Mouse (Mus musculus): Measurements from ENCODE around the gene Avil.

Gene Avil

DNA sequence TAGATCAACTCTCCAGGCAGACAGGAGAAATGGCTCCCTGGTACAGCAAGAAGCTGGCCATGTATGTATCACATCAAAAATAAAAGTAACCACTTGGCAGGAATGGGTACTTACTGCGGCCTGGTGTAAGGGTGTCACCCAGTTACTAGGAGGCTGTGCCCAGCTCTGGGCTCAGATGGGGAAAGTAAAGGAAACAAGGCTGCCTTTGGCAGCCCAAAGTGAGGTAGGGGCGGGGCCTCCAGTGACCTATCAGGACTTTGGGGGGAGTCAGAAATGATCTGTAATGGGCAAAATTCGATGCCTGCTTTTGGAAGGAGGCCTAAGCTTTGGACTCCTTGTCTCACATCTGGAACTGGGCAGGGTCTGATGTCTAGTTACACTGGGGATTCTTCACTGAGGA is 18.8 kb upstream of the Avil start:
- in situ Hi-C loops (cut with MboI): no loop called here

DNA sequence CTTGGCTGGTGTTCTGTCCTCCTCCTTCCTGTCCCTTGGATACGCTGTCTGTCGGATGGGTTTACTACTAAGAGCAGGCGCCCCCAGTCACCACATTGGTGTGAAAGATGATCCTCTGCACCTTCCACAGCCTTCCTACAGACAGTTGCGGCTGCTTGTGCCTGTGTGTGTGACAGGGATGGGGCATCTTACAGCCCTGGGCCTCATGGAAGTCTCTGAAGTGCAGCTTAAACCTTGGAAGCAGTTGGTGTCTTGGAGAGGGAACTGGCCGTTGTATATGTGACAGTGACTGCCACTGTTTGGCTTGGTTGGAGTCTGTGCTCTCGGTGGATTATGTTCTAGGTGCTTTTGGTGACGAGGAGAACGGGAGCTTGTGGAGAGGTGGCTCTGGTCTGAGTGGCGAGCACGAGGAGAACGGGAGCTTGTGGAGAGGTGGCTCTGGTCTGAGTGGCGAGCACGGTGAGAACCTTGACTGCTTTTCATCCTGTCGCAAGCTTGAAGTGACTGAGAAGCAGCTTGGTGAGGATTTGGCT is 17.2 kb upstream of the Avil start:
- in situ Hi-C loops (cut with MboI): no loop called here

DNA sequence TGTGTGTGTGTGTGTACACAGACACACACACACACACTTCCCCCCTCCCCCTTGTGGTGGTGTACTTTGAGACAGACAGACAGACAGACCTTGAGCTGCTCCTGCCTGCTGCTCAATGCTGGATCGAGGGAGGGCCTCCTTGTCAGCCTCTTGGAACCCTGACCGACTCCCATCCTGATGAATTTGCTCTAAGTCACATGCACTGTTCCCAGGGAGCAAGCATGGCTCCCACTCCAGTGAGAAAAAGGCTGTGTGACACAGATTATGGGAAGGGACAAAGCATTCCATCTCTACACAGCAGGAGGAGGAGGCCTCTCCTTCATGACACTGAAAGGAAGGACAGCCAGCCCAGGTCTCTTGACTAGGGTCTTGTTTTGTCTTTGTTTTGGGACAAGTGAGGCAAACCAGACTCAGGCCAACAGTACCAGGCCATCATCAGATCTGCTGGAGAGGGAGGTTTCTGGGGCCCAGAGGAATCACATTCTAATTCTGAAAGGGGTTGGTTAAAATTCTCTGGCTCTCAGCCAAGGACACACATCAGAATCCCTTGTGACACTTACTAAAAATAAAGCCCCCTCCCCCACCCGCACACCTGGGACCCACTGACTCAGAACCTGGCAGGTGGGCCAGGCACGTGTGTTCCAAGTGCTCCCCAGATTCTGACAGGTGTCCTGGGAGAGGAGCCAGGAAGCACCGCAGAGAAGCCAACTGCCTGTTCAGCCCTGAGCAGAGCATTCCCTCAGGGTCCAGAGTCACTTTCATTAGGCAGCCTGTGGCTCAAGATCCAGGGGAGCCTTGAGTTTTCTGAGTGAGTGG is 16.1 kb upstream of the Avil start:
- in situ Hi-C loops (cut with MboI): no loop called here

DNA sequence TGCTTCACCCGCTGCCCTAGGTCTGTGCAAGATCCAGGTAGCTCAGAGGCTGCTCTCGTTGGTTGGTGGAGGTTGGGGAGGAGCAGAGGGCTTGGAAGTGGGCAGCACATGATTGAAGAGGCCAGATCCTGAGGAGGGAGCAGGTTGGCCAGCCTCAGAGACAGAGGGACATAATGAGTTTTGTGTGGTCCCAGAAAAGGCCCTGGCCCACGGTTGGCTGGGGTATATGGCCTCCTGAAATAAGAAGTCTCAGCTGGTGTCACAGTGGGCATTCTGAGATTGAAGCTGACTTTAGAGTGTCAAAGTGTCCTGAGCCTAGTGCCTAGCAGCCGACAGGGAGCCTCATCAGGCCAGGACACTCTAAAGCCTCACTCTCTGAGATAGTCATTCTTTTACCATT is 15.4 kb upstream of the Avil start:
- in situ Hi-C loops (cut with MboI): no loop called here

DNA sequence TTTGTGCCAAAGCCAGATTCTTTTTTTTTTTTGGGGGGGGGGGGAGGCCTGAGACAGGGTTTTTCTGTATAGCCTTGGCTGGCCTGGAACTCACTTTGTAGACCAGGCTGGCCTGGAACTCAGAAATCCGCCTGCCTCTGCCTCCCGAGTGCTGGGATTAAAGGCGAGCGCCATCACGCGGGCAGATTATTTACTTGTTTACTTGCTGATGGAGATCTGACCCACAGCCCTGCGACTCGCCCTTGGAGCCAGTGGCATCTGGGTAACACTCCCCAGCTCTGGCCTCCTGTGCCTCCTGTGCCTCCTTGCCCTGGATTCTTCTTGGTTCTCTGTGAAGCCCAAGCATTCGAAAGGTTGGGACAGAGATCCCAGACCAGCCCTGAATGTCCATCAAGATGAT is 14.9 kb upstream of the Avil start:
- in situ Hi-C loops (cut with MboI): no loop called here

DNA sequence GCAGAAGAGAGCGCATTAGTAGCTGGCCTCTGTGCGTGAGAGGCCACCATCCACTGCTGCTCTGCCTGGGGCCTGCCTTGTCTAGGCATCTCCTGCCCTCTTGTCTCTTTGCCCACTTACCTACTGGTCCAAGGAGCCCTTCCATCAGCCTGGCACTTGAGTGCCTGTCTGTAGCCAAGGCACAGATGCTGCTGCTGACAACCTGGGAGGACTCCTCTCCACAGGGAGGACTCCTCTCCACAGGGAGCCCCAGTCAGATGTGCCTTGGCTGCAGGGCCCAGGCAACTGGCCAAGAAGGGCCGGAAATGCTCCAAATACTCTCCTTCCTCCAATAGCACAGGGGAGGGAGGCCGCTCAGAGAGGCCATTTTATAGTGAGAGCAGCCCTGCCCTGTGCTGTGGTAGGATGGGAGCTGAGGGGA is 14.0 kb upstream of the Avil start:
- in situ Hi-C loops (cut with MboI): no loop called here

DNA sequence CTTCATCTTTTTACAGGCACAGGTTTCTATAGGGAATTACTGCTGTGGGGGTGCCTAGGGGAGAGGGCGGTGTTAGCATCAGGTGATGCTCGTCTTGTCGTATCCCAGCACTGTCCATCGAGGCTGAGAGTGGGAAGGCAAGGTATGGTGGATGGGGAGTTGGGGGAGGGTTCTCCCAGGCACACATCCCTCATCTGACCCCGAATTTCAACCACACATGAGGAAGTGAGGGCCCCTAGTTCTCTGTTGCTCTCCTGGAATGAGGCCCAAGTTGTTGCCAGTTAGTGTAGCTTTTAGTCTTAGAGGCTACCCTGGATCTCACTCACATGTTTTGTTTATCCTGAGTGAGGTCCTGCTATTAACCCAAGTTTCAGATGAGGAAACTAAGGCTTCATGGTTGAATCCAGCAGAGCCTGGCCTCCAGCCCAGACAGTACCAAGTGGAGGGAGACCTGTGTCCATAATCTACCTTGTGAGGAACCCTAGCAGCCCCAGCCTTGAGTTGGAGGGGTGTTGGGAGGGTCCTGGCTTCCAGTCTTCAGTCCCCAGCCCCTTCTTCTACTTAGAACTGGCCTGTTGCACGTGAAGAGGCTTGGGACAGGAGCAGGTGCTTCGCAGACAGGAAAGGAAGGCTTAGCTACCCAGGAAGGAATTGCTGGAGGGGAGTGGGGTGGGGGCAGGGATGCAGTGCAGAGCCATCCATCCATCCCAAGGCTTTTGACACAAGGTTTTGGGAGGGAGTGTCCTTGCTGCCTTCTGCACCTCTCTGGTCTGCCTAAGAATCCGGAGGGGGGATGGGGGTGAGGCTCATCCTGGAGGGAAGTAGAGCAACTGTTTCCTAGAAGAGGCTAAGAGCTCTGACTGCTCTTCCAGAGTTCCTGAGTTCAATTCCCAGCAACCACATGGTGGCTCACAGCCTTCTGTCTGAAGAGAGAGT is 13.1 kb upstream of the Avil start:
- in situ Hi-C loops (cut with MboI): no loop called here

DNA sequence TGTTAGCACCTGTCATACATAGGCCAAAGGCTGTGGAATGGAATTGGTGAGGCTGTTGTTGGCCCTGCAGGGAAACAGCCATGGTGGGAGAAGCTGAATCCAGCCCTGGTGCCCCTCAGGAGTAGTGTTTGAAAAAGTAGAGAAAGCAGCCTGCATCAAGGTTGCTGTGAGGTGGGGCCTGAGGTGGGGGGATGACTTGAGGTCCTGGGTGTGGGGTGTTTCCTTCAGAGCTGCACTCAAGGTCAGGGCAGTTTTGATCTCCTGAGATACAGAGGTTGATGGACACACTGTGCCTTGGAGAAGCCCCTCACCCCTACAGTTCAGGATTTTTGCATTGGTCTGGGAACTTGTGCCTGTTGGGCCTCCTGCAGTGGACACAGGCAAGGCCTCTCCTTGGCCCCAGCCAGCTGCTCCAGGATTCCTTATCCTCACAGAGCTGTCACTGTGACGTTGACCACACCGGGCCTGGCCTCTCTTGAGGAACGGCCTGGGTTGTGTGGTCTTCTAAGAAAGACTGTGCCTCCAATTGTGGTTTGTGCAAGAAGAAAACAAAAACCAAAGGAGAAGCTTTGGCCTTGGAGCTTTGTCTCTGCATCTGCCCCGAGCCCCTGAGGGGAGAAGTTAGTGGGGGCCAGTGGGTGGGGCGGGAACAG is 11.9 kb upstream of the Avil start:
- in situ Hi-C loops (cut with MboI): no loop called here

DNA sequence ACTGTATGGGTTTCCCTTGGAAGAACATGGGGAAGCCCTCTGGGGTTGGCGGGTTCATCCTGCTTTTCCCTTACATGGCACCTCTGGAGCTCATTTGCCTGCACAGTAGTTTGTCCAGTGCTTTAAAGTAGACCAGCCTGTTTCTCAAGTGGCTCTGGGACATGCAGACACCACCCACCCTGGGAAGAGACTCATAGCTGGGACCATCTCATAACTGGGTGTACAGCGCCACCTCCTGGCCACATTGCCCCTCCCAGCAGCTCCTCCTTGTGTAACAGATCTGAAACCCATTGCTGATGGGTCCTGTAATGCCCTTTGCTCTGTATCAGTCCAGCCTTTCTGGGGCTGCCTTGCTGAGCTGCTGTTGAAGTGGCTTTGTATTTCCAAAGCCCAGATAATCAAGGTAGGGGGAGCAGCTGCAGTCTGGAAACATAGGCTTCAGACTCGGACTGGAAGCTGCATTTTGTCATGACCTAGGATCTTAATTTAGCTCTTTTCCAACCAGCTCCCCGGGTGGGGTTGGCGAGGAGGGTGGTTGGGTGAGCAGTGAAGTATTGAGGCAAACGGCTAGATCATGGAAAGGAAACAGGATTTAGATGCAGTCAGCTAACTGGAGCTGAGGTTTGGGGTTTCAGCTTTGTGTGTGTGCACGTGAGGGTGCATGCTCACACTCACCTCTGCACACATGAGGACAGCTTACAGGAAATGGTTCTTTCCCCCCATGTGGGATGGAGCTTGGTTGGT is 10.0 kb upstream of the Avil start:
- in situ Hi-C loops (cut with MboI): loop anchor here (5.0 kb wide), 1 partner anchor 73 kb away; no protein-coding TSS in a partner anchor

DNA sequence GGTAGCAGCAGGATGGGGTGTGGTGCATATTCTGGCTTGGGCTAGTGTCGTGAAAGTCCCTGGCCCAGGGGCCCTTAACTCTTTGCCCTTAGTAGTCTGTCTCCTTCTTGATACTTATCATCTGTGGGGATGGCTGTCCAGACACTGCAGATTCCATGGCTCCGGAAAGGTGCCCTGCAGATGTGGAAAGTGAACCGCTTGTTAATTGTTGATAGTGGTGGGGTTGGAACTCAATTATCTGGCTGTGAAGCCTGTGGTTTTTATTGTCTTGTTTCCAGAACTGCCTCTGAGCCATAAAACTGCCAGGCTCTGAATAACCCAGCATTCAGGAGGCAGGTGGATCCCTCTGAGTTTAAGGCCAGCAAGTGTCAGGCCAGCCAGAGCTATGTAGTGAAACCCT is 8.8 kb upstream of the Avil start:
- in situ Hi-C loops (cut with MboI): loop anchor here (5.0 kb wide), 1 partner anchor 74 kb away; no protein-coding TSS in a partner anchor

DNA sequence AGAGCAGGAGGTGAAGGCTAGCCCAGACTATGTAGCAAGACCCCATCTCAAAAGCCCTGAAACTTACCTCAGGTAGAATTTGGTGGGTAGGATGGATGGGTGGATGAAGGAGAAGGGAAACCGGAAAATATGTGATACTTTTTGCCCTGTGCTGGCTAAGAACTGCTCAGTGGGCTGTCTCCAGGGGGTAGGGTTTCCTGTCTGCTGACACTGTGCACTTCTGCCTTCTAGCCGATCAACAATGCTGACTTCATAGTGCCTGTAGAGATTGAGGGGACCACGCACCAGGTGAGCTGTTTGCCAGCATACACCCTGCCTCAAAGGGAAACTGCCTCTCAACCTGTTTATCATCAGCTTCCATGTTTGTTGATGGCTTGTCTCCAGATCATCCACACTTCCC is 6.9 kb upstream of the Avil start:
- in situ Hi-C loops (cut with MboI): loop anchor here (5.0 kb wide), 1 partner anchor 76 kb away; no protein-coding TSS in a partner anchor

DNA sequence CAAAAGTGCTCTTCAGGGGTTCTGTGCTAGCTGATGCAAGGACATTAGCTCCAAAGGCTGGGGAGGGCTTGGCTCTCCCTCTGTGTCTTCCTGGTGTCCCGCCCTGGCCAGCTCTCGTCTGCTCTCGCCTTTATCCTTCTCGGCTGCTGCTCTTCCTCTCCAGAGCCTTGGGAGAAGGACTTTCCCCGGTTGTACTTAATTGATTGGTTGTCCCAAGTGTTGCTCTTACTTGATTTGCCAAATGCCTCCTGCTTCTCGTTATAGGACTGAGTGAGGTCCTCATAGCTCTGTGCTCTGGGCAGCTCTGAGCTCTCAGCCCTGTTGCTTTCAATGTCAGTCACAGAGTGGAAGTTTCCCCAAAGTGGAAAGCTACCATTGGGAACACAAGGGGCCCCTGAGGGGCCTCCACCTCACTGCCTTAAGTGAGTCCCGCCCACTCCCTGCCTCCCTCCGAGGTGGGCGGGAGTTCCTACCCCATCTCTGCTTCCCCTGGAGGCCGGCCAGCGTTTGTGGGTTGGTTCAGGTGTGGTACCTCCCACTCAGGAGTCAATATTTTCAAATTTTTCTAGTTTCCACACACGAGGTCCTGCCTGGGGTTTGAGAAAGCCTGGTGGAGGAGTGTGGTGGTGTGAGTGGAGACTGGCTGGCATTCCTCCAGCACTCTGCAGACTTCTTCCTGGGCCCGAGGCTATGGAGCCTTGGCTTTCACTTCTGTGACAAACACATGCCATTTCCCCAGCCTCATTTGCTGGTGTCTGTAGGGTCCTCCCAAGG is 3.0 kb upstream of the Avil start:
- in situ Hi-C loops (cut with MboI): no loop called here

DNA sequence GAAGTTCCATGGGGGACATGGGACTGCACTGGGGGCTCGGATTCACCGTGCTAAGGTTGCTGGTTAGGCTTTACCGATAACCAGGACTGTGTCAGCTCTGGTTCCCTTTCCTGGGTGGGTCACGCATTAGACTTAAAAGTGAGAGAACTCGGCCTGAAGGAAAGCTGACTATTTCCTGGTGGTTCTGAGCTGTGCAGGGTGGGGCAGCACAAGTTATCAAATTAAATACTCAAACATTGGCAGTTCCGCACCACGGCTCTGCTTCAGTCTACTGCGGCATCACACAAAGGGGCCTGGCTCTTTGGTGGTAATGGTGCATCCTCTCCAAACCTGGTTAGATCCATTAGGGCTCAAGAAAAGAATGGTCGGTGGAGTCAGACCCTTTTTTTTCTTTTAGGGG is 788 bp downstream of the Avil start:
- in situ Hi-C loops (cut with MboI): no loop called here

DNA sequence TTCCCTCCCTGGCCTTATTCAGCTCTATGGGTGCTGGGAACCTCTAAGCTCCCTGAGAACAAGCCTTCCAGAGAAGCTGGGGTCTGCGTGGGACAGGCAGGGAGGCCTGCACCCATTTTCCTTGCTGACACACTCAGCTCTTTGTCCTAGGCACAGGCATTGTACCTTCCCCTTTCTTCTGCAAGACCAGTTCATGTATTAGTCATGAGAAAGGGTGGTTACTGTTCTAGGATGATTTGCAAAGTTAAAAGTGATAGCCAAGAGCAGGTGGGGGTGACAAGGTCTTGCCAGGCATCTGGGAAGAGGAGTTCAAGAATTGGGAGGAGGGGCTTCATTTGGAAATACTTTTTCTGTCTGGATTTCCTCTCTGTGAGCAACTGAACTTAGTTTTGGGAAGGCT is 1.5 kb downstream of the Avil start:
- in situ Hi-C loops (cut with MboI): no loop called here

DNA sequence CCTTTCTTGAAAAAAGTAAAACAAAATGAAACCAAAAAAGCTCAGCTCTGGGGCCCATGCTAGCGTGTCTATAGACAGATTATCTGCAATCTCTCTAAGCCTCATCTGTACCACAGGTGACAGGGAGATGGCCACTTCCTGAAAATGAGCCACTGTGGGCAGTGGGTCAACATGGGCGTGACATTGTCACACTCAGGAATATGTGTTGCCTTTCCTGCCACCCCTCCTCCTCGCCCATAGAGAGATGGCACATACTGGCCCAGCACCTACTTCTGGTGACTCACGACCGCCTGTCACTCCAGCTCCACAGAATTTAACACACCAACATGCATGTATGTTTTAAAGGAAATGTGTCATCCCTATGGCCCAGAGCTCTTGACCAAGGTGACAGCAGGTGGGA is 2.3 kb downstream of the Avil start:
- in situ Hi-C loops (cut with MboI): no loop called here

DNA sequence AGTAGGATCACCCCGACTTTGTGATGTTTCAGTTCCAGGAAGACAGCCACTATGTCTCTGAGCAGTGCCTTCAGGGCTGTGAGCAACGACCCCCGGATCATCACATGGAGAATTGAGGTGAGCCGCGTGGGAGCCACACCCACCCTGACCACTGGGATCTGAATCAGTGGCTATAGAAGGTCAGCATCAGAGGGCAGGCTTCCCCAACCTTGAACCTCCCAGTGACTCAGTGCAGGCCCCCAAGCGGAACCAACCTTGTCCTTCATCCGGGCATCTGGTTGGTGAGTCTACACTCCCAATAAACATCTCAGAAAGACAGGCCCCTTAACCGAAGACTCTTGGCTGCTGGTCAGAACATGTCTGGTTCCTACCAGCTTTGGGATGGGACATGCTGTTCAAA is 2.8 kb downstream of the Avil start:
- in situ Hi-C loops (cut with MboI): no loop called here

DNA sequence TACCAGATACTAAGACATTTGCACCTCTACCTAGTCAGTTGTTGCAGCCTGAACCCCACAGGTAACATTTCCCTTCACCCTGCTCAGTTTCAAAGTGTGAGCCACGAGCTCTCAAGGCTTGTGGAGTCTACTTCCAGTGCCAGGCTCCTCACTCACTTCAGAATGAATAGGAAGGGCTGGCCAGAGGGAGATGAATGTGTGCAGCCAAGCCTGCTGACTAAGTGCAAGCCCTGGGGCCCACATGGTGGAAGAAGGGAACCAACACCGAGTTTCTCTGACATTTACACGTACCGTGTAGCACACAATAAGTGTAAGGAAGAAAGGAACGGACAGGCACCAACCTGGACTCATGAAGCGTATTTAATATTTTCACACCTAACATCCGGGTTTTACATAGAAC is 3.3 kb downstream of the Avil start:
- in situ Hi-C loops (cut with MboI): no loop called here

DNA sequence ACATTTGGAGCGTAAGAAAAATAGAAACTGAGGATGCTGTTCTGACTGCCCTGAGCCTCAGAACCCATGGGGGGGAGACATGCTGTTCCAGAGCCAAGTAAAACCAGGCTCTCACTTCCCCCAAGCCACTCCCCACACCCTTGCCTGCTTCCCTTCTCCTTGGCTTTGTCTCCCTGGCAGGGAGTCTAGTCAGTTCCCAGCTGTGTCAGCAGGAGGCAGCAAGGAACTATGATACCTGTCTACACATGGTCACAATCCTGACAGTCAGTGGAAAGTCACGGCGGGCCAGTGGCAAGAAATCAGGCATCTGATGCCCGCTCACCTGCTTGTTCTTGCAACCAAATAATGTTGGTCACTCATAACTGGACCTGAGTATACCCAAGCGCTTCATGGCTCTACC is 16.0 kb downstream of the Avil start:
- in situ Hi-C loops (cut with MboI): no loop called here

DNA sequence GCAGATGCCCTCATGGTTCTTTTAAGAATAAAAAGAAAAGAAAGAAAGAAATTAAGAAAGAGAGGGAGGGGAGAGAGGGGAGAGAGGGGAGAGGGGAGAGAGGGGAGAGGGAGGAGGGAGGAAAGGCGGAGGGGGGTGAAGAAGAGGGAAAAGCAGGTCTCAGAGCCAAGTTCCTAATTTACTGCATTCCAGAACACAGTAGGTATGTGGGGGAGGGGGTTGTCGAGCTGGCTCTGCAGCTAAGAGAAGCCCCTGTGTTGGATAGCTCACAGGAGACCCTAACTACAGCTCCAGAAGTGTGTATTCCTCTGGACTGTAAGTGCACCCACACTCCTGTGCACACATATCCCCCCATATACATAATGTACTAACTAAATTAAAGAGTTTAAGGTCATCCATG is 16.6 kb downstream of the Avil start:
- in situ Hi-C loops (cut with MboI): no loop called here

DNA sequence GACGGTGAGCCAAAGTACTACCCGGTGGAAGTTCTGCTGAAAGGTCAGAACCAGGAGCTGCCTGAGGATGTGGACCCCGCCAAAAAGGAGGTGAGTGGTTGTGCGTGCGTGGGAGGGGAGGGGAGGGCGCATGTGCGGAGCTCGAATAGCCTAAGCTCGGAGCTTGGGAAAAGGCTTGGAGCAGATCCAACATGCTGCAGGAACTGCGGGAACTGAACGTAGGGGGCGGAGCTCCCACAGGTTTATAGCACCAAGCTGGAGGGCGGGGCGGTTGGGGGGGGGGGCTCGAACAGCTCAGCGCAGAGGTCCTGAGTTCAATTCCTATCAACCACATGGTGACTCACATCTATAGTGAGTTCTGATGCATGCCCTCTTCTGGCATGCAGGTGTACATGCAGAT is 17.9 kb downstream of the Avil start:
- in situ Hi-C loops (cut with MboI): no loop called here
